Mouse (Mus musculus) adrenal gland, postnatal 14 days (tissue): ENCODE results near the gene Dip2c. TPM values are rescaled to one million over a fixed set of nuclear protein-coding genes. Genes with fewer than 3 reads are reported as not detected.

Experiments used
- DNase-seq: peaks from one replicate; pipeline ENCODE4 v3.0.0; 2021; ENCODE audit warnings: mixed read lengths
- long read RNA-seq, 2 experiments: library from polyadenylated mRNA; stranded (forward); transcript quantifications; one replicate each; pipeline ENCODE4 v2.0.0; 2021
- total RNA-seq: library from RNA; stranded (reverse); gene quantifications from 2 replicates; pipeline ENCODE4 v1.2.3, GENCODE M21; 2021

Dip2c gene
- 18.5 and 19.8 TPM in 2 replicates for total RNA-seq
- long read RNA-seq, experiment 1, partial matches to known transcripts, result 1 of 2 reads
- long read RNA-seq, experiment 1, other reads (novel, unspliced or antisense), result 1 of 2 reads
- long read RNA-seq, experiment 2, partial matches to known transcripts, result 3 of 6 reads
- long read RNA-seq, experiment 2, other reads (novel, unspliced or antisense), result 3 of 6 reads

DNA sequence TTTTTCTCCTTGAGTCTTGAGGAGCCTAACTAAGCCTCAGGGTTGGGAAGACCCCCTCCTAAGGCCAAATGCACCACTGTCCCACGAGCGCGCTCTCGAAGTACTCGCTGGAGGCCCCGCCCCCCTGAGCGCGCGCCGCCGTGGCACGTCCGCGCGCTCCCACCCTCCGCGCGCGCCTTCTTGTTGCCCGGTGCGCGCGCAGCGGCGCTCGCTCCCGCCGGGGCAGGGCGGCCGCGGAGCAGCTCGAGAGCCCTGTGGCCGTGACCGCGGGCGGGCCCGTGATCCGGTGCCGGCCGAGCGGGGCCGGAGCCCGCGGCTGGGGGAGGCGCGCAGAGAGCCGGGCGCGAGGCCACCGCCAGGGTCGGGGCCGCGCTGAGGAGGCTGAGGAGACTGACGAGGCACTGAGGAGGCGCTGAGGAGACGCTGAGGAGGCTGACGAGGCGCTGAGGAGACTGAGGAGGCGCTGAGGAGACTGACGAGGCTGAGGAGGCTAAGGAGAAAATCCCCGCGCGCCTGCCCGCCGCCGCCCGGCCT is at the start of gene Dip2c:
TSS of gene Dip2c (plus strand) at position 207 of the 534 bp plus-strand sequence.
- DNase-seq, result peak; percentile 95

DNA sequence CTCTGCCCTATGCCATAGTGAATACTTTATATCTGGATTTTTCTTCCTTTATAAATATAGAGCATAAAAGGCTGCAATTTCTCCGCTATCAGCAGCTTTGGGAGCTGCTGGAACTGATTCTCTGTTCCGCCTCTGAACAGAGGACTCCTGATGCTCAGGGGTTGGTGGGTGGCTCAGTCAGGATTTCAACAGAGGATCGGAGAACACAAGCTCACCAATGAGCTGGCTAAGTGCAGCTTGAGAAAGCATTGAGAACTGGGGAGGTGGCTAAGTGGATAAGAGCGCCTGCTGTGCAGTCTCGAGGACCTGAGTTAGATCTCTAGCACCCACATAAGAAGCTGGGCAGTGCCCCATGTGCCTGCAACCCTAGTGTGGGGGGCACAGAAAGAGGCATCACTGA is 49.2 kb upstream of the Dip2c start:
- no peak for DNase-seq

DNA sequence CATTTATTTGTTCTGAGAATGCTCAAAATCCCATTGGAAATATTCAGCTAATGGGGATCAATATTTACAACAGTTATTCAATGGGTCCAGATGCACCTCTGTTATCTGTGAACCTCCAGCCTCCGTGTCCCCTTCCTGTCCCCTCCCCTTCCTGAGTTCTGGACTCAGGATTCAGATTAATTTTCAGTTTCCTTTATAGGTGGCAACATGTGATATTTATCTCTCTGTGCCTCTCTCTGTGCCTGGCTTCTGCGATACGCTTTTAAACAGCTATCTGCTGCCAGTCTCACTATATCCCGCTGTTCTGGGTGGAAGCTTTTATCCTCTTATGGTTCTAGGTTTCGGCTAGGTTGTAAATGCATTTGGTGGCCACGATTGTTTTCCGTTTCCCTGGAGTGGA is 38.8 kb upstream of the Dip2c start:
- DNase-seq, result no peak

DNA sequence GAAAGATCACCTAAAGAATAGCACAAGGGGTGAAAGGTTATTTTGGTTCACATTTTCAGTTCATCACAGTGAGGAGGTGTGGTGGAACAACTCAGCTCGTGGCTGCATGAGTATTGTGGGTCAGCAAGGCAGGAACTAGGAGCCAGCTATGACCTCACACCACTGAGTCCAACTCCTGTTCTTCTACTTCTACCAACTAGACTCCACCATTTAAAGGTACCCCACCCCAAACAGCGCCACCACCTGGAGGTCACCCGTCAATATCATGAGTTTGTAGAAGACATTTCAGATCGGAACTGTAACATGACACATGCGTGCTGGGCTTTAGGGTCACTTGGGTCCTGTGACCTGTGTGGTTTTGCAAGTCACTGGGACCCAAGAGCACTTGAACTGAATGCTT is 37.2 kb upstream of the Dip2c start:
- DNase-seq, result no peak

DNA sequence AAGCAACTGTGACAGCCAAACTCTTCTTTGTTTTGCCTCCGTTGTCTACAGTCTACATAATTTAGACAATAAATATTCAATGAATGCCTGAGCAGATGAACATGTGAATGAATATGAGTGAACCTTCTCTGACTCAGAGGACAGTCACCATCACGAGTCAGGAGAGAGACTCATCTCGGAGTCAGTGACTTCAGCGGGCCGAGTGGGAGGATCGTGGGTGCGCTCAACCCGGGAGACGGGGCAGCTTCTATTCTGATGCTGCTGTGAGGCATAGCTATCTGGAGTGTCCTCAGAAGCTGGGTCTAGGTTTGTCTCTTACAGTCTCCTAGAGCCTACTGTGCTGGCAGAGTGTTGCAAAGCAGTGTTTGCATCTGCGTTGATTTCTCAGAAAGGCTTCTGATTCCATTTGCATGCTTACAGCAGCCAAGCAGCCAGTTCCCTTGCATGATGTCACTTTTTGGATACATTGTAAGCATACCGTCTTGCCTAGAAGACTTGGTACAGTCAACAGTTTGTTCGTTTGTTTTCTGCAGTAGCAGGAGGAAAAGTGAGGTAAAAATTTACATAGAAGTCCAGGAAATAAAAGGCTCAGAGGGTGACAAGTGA is 36.6 kb upstream of the Dip2c start:
- peak; percentile 41 for DNase-seq

DNA sequence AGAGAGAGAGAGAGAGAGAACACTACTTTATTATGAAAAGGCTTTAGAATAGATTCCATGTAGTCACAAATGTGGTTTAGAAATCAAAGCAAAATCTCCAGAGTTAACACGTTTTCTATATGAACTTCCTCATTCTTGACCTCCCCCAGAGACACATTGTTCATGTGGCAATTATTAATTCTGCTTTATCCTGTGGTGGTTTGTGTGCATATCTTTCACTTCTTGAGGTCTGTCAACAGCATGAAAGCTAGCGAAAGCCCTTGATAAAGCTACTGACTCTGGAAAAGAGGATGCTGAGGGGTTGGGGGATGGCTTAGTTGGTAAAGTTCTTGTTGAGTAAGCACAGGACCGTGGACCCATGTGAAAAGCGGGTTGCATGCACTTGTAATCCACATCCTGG is 14.6 kb upstream of the Dip2c start:
- no peak for DNase-seq

DNA sequence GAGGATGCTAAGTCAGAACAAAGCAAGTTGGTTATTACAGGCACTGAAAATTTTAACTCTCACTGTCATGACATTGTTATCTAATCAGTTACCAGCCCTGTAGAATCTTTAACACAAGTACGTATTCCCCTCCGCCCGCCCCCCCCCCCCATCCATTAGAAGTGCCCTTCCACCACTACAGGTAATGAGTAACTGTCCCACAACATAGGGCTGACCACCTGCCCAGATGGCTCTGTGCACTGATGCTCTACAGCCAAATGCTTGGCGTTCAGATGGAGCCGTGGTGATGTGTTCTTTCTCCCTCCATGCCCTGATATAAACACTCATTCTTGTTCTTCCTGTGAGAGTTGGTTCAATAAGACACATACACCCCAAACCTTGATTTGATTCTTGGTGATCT is 10.8 kb upstream of the Dip2c start:
- DNase-seq, result no peak

DNA sequence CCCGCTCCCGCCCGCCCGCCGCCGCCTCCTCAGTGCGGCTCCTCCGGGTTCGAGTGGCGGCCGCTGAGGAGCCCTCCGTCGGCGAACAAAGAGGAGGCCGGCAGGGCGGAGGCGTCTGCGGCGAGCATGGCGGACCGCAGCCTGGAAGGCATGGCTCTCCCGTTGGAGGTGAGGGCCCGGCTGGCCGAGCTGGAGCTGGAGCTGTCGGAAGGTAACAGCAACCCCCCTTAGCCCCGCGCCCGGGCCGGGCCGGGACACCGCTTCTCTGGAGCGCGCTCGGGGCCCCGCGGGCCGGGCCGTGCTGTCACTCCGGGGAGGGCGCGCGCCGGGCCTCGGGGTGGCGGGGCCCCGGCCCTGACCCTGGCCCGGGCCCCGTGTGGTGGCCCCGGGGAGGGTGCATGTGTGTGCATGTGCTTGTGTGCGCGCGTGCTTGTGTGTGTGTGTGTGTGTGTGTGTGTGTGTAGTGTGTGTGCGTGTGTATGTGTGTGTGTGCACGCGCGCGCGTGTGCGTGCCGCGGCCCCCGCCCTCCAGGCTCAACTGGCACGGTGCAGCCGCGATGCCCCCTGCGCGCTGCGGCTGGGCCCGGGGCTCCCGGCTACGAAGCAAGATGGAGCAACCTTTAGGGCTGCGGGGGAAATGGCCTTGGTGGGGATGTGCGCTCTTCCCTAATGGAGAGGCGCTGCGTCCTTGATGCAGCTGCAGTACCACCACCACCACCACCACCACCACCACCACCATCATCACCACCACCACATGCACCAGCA is 710 bp downstream of the Dip2c start:
- DNase-seq, result peak; percentile 76

DNA sequence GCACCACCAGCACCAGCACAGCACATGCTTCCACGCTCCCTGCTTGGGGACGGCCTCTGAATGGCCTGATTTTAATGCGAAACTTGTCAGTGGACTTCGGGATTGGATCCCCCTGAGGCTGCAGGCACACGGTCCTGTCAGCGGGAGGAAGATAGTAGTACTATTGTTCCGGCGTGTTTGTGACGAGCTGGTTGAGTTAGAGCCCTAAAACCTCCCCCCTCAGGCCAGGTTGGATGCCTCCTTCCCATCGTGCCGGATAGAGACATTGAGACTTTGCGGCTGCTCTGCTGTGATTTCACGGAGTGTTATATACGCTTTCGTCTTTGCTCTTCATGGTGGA is 1.3 kb downstream of the Dip2c start:
- DNase-seq, result peak; percentile 37

DNA sequence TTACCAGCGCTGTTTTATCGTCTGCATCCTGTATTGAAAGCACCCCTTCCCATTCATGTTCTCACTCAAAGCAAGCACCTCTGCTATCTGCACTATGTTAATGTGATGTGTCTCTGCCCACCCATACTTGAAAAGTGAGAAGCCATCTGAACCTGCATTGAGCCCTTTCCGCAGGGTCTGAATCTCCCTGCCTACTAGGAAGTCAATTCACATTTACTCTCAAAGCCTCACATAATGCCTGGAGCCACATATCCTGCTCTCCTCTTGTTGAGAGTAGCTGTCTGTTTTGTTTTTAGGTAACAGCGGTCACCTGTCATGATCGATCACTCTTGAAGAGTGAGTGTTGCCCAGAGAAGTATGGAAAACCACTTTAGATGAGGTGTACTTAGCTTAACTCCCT is 2.3 kb downstream of the Dip2c start:
- no peak for DNase-seq

DNA sequence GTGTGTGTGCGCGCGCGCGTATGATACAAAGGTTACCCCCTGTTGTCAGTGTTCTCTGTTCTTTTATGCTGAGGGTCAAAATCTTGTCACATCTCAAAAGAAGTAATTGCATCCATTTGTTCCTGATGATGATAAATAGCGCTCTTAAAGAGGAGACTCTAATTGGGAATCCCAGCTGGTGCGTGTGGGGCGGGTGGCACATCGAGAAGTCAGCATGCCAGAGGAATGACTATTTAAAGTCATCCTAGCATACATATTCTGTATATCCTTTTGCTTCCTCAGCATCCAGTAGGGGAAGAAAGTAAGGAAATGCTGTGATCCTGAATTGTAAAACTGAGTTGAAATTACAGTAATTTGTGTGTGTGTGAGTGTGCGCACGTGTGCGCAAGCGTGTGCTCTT is 6.7 kb downstream of the Dip2c start:
- DNase-seq, result no peak

DNA sequence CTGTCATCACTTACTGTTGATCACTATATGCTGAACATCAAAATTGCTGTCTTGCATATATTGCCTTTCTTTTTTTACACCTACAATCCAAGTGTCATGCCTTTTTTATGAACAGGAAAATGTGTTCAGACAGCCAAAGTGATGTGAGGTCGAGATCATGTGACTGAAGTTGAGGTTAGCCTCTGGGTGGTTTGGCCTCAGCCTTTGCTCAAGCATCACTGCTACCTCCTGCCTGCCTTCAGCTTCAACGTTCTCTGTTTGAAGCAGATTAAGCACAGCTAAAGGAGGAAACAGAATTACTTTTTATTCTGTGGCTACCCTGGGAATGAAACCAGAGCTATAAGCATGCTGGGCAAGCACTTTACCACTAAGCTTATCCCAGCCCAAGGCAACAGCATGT is 13.6 kb downstream of the Dip2c start:
- no peak for DNase-seq

DNA sequence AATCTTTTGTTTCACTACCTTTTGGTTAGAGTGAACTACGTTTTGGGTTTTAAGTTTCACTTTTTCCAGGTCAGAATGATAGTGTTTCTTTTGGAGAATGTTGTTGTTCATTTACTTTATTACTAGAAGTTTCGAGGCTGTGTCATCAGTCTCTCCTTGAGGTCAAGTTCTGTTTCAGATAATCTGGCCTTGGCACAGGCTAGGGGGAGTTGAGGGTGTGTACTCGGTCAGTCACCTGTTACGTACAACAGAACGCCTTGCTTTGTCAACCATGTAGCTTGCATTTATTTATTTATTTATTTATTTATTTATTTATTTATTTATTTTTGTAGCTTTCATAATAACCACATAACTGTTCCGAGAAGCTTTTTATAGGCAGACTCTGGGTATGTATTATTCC is 20.0 kb downstream of the Dip2c start:
- DNase-seq, result peak; percentile 35

DNA sequence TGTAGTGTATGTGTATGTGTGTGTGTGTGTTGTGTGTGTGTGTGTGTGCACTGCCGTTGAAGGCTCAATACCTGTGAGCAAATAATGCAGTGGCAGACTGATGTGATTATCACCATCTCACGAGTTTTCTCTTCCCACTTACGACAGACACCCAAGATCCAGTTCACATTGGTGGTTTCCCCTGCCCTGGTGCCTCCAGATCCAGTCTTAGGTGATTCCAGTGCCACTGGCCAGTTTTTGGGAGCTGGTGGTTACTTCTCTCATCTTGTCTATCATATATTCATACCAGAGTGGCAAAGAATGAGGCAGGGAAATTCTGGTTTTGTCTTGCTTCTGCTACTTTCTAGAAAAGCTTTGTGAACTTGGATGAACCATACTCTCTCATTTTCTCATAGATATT is 20.9 kb downstream of the Dip2c start:
- no peak for DNase-seq

DNA sequence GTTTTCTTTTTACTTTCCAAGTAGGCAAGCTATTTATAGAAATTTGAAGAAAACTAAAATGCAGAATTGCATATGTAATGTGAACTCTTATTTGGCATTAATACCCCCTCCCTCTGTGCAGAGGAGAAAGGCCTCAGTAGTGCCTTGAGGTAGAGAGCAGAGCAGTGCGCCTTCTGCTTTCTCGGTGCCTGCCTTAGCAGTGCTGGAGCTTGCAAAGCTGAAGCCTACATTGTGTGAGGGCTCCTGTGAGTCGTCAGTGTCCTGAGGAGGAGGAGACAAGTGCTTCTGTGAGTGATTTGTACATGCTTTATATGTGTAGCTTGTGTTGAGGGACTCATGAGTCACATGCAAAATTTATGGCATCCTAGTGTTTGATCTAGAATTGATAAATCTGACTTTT is 21.4 kb downstream of the Dip2c start:
- DNase-seq, result peak; percentile 19

DNA sequence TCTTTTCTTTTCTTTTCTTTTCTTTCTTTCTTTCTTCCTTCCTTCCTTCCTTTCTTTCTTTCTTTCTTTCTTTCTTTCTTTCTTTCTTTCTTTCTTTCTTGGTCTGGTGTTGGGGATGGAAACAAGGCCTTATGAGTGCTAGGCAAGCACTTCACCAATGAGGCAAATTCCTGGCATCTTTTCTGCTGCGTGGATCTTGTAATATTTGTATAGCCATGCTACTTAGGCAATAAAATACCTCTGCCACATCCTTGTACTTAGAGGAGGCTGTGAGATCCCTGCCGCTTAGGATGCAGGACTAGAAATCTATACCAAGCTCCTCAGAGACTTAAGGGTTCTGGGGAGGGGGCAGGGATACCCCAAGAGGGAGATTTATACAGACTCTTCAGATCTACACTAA is 23.3 kb downstream of the Dip2c start:
- DNase-seq, result no peak

DNA sequence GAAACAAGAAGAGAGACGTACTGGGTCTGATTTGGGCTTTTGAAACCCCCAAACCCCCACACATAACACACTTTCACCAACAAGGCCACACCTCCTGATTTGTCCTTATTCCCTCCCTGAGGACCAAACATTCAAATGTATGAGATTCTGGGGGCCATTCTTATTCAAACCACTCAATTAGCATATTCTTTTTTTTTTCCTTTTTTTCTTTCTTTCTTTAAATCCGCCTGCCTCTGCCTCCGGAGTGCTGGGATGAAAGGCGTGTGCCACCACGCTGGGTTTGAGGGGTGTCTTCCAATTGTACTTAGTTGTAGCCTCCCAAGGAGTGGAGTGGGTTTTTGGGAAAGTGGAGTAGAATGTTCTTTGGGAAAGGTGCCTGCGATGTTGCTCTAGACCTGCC is 32.5 kb downstream of the Dip2c start:
- no peak for DNase-seq

DNA sequence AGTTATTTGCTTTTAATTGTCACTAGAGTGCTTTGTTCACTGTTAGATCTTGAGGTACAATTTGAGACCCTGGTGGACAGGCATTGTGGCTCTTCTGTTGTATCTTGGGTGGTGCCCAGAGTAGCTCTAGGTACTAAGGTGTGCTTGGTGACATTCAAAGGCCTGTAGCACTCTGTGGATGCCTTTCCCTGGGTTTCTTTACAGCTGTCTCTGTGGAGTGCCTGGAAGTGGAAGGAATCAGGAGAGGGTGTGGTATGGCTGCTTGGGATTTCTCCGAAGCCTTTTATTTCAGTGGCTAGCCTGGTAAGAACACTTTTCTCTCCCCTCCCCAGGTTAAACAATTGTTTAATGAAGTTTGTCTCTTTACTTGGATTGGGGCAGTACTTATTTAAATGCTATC is 34.5 kb downstream of the Dip2c start:
- no peak for DNase-seq

DNA sequence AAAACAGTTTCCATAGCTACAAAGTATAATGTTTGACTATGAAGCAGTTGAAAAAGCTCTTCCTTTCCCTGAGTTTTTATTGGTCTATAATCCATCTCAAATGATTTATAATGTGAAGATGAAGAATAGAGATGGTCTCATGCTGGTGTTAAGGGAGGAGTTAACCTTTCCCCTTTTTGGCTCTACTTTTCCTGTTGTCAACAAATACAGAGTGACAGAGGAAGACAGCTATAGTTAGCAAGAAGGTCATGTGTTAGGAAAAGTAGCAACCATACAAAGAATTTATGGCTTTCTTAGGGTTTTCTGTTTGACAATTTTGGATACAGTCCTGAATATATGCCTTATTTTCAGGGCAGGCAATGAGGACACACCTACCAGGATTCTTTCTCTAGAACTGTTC is 36.6 kb downstream of the Dip2c start:
- DNase-seq, result no peak

DNA sequence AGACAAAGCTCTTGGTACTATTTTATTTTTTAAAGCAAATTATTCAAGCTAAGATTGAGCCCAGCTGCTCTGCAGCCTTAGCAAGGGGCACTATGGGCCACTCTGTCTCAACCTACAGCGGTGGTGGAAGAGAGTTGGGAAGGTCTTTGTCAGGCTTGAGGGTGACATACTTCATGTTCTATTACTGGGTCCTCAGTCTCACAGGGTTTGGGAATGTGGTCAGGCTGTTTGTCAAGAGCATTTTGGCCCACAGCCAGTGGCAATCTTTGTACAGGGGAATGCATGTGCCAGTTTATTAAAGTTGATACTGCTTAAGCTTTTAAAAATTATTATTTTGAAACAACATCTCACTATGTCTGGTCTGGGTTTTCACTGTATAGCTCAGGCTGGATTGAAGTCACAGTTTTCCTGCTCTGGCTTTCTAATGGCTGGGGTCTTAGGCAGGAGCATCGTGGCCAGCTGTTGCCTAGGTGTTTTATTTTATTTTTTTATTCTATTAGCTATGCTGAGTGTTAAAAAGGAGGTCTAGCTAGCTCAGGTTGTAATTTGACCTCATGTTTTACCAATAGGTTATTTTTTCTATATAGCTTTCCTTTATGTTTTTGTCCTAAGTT is 37.9 kb downstream of the Dip2c start:
- DNase-seq, result peak; percentile 71

DNA sequence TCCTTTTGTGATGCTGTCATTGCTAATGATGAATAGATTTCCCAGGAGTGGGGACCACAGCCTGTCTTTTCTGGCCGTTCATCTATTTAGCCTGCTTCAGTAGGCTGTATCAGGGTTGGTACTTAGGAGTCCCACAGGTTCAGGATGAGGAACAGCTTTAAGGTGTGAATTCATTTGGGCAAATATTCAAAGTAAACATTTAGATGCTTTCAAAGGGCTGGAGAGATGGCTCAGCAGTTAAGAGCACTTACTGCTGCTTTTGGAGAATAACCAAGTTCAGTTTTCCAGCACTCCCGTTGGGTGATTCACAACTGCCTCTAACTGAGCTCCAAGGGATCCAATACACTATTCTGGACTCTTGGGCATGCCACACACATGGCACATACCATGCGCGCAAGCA is 38.4 kb downstream of the Dip2c start:
- DNase-seq, result no peak

DNA sequence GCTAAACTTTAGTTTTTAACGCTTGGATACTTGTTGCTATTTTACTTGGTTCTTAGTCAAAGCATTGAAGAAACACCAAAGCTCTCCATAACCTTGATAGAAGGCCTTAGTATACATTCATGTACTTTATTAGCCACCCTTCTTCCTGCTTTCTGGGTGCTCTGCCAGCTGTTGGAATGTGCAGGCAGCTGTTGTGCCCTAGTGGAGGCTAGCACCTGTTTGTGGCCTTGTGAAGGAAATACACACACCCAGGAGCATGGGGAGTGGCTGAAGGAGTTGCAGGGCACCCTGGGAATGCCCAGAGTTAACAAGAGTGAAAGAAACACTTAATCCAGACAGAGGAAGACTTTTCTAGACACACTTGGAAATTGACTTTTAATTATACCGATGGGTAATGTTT is 43.4 kb downstream of the Dip2c start:
- DNase-seq, result no peak

DNA sequence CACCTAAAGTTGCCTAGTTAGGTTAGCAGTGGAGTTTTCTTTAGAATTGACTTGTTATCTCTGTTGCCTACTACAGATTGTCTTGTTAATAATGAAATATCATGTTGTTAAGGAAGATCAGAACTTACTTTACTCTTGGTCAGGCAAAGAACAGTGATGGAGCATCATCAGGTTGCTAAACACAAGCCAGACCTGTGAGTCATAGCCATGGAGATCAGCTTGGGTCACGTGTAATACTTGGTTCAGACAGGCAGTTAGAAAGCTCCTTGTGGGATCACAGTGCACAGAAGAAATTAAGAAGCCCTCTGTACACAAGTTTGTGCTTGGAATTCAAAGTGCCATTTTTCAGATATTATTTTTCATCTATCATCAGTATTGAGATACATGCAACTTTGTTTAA is 48.9 kb downstream of the Dip2c start:
- DNase-seq, result no peak
